Mouse (Mus musculus) CH12.LX (cell line): ENCODE results near the gene Zic4.

Experiments
- CTCF ChIP-seq, 2 experiments: IDR thresholded peaks in 1 of 2; conservative IDR thresholded peaks in 1 of 2; 2 replicates each; pipeline ENCODE4 v1.5.1; 2011 to 2012; ENCODE audit warnings: low read depth in 2 of 2, low read length in 2 of 2, improper control_type of control experiment in 1 of 2, inconsistent platforms in 1 of 2, mild to moderate bottlenecking in 1 of 2, moderate library complexity in 1 of 2
- ELF1 ChIP-seq: IDR thresholded peaks from 2 replicates; pipeline ENCODE4 v1.6.1; 2014; ENCODE audit warnings: low read depth, mild to moderate bottlenecking, inconsistent platforms, low read length, improper control_type of control experiment
- MEF2A ChIP-seq: IDR thresholded peaks from 2 replicates; pipeline ENCODE4 v1.6.1; 2014; ENCODE audit warnings: low read depth, mild to moderate bottlenecking, inconsistent platforms, low read length, improper control_type of control experiment, borderline replicate concordance
- POLR2A ChIP-seq: IDR thresholded peaks from 2 replicates; pipeline ENCODE4 v1.6.1; 2011; ENCODE audit warnings: low read depth, mild to moderate bottlenecking, improper control_type of control experiment, low read length
- POLR2AphosphoS2 ChIP-seq: IDR thresholded peaks from 2 replicates; pipeline ENCODE4 v1.6.1; 2011; ENCODE audit warnings: low read depth, low read length, improper control_type of control experiment
- ZC3H11A ChIP-seq: IDR thresholded peaks from 2 replicates; pipeline ENCODE4 v1.6.1; 2012; ENCODE audit warnings: low read depth, mild to moderate bottlenecking, inconsistent platforms, low read length, improper control_type of control experiment
- ZNF384 ChIP-seq: IDR thresholded peaks from 2 replicates; pipeline ENCODE4 v1.6.1; 2012; ENCODE audit warnings: low read depth, low read length, improper control_type of control experiment, inconsistent platforms

DNA sequence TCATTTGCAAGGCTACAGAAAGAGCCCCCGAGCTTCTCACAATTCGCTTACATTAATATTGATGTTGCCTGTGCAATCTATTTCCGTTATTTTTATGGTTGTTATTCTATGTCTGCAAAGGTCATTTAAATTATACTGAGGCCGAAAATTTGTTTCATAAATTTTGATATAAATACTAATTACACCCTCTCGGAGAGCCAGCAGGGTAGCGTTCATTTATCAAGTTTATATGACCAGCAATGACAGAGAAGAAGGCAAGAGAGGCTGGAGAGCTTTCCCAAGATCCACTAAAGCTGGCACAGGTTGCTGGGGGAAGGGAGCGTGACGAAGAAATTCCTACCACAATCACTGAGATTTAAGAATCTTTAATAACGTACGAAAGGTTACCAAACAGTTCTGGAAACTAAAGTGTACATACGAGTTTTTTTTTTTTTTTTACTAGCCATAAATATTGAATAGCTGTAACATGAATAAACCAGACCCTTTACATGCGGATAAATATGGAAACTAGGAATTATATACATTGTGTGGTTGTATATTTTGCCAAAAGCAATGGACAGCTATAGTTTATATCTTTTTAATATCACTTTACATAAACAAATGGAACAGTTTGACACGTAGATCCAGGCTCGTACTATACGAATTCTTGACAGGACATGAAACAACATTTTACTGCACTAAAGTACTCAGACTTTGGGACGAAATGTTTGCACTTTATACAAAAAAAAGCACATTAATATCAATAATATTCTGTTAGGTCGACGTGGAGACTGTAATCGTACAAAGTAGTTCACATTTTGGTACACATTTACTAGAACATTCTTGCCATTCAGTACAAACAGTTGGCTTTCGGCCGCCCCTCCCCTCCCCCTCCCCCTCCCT lies 1.8 kb upstream of the Zic4 start:
- TF ChIP-seq POLR2A (no peak), ELF1 (no peak), ZC3H11A (no peak), ZNF384 (no peak), MEF2A (no peak), POLR2AphosphoS2 (no peak), CTCF (conservative IDR thresholded peaks at IDR 0.05 in 1 of 2, IDR thresholded peaks at IDR 0.05 in 1 of 2; ENCODE audit: low read depth in 2 of 2, low read length in 2 of 2) (no peak)
